Mouse (Mus musculus) intestine, postnatal 0 days (tissue): ENCODE data around the gene Mlec. TPM values are rescaled to one million over a fixed set of nuclear protein-coding genes. Genes with fewer than 3 reads are reported as not detected.
"Not testable (repeated sequence)": the region's sequence is repeated elsewhere in the genome, so short reads cannot be mapped to it uniquely, and the experiment has no call there.

Source experiments
- ATAC-seq: fragments of 200-750 bp; cut with Nextera tagmentation; 2 replicates; pipeline ENCODE4 v1.8.0; 2017; ENCODE audit warnings: mild to moderate bottlenecking, moderate TSS enrichment, moderate library complexity
- H3K27ac ChIP-seq: fragments of 300-500 bp; sonication (generic); 2 replicates; pipeline ENCODE4 v1.5.1; 2014; ENCODE audit warnings: mild to moderate bottlenecking, low read depth, low read length, moderate library complexity
- H3K27me3 ChIP-seq: fragments of 300-500 bp; sonication (generic); replicated peaks from 2 replicates; pipeline ENCODE4 v1.6.1; 2014; ENCODE audit warnings: low read length, mixed read lengths; ENCODE audit not compliant: control insufficient read depth, insufficient read depth
- H3K36me3 ChIP-seq: fragments of 300-500 bp; sonication (generic); 2 replicates; pipeline ENCODE4 v1.6.1; 2014; ENCODE audit warnings: mild to moderate bottlenecking, moderate library complexity; ENCODE audit not compliant: control insufficient read depth, insufficient read depth
- H3K4me1 ChIP-seq: fragments of 300-500 bp; sonication (generic); replicated peaks from 2 replicates; pipeline ENCODE4 v1.6.1; 2014; ENCODE audit warnings: antibody characterized with exemption, low read length, mixed read lengths; ENCODE audit not compliant: control insufficient read depth, insufficient read depth
- H3K4me2 ChIP-seq: fragments of 300-500 bp; sonication (generic); replicated peaks from 2 replicates; pipeline ENCODE4 v1.6.1; 2014; ENCODE audit warnings: low read depth, mild to moderate bottlenecking, moderate library complexity
- H3K4me3 ChIP-seq: fragments of 300-500 bp; sonication (generic); 2 replicates; pipeline ENCODE4 v1.5.1; 2014; ENCODE audit warnings: low read depth, low read length
- H3K9ac ChIP-seq: fragments of 300-500 bp; sonication (generic); 2 replicates; pipeline ENCODE4 v1.6.1; 2014; ENCODE audit warnings: mild to moderate bottlenecking, low read depth, low read length
- H3K9me3 ChIP-seq: fragments of 300-500 bp; sonication (generic); 2 replicates; pipeline ENCODE4 v1.6.1; 2016; ENCODE audit warnings: mixed run types; ENCODE audit not compliant: control insufficient read depth
- CTCF ChIP-seq: sonication (generic); IDR thresholded peaks from 2 replicates; pipeline ENCODE4 v1.5.1; 2016; ENCODE audit warnings: low read depth, mild to moderate bottlenecking, control low read depth, antibody characterized with exemption, moderate library complexity
- WGBS: fragments of 180-500 bp; shearing (Covaris S2); extraction: QIAGEN DNeasy Blood & Tissue Kit; methylation state at CpG from one replicate; pipeline ENCODE4 v1.1.7; 2014; 5-methylcytosine and 5-hydroxymethylcytosine counted together
- polyA plus RNA-seq: library from polyadenylated mRNA; unstranded; fragments of >200 nt; fragmentation: Nextera tagmentation; extraction: Ambion mirVana; gene quantifications from 2 replicates; pipeline ENCODE4 v1.2.1, GENCODE M21; 2015

Mlec gene
- polyA plus RNA-seq, 1 experiment from 2014 or later: 56.7 TPM

GRCm38 (mm10) chr5:115166815-115167194, 8.8 kb upstream of the Mlec start:
- no peak overlapping the region for H3K4me2 ChIP-seq
- TF ChIP-seq CTCF: no peak
- H3K9ac ChIP-seq: no peak overlapping the region
- no peaks in the 10 kb centered on the region for H3K27me3 ChIP-seq
- no peaks in the 10 kb centered on the region for H3K4me1 ChIP-seq
- H3K4me3 ChIP-seq: no peak overlapping the region
- H3K9me3 ChIP-seq: no peaks in the 10 kb centered on the region
- ATAC-seq: no peak
- WGBS: 77% methylated on average over 7 of the region's 7 CpGs
- no peaks in the 10 kb centered on the region for H3K36me3 ChIP-seq
- peak overlapping the region; percentile 7; the same call in 1 of the 2 replicates for H3K27ac ChIP-seq

- peak; percentile 52 for TF ChIP-seq CTCF
- 38% methylated on average over 11 of the region's 11 CpGs for WGBS
- Histone ChIP-seq H3K27me3 (no peaks in the 10 kb centered on the region), H3K9ac (no peak overlapping the region), H3K36me3 (no peaks in the 10 kb centered on the region), H3K9me3 (no peaks in the 10 kb centered on the region), H3K4me1 (no peaks in the 10 kb centered on the region), H3K27ac (peak overlapping the region; percentile 7; the same call in 1 of the 2 replicates), H3K4me2 (no peak overlapping the region), H3K4me3 (no peak overlapping the region)
- ATAC-seq: peak; percentile 48
These were observed 8.2 kb upstream of the Mlec start for GRCm38 (mm10) chr5:115165895-115166814.

- Histone ChIP-seq H3K36me3 (no peaks in the 10 kb centered on the region), H3K9ac (no peak overlapping the region), H3K27me3 (no peaks in the 10 kb centered on the region), H3K27ac (no peak overlapping the region), H3K4me3 (no peak overlapping the region), H3K4me2 (no peak overlapping the region), H3K4me1 (0 out of 2 replicates have a peak, but pooled peaks cover 3% of the 10 kb centered on the region), H3K9me3 (no peaks in the 10 kb centered on the region)
- ATAC-seq: no peak
- peak; percentile 66 for TF ChIP-seq CTCF
- WGBS: 57% methylated on average over 9 of the region's 9 CpGs
These were observed 7.4 kb upstream of the Mlec start for GRCm38 (mm10) chr5:115165351-115165750.

- not testable (repeated sequence) for H3K27me3 ChIP-seq, ATAC-seq, H3K27ac ChIP-seq, H3K9ac ChIP-seq, H3K4me2 ChIP-seq, H3K9me3 ChIP-seq, H3K4me1 ChIP-seq, H3K4me3 ChIP-seq, H3K36me3 ChIP-seq
- 85% methylated on average over 4 of the region's 4 CpGs for WGBS
These were observed 6.5 kb upstream of the Mlec start for GRCm38 (mm10) chr5:115164446-115164845.

DNA sequence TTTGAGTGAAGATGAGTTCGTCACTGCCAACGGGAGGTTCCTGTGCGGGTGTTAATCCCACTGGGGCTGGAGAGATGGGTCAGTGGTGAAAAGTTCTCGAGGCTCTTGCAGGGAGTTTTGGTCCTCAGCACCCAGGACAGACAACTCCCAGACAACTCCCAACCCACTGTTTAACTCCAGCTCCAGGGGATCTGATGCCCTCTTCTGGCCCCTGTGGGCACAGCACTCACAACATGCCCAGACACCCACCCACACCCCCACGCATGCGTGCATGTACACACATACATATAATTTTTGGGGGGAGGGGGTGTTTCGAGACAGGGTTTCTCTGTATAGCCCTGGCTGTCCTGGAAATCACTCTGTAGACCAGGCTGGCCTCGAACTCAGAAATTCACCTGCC, 5.6 kb upstream of the Mlec start:
- WGBS: 40% methylated on average over 8 of the region's 8 CpGs
- H3K9ac ChIP-seq: no peak overlapping the region
- no peak overlapping the region for H3K4me3 ChIP-seq
- 0 out of 2 replicates have a peak, but pooled peaks cover 3% of the 10 kb centered on the region for H3K4me1 ChIP-seq
- no peaks in the 10 kb centered on the region for H3K9me3 ChIP-seq
- H3K4me2 ChIP-seq: no peak overlapping the region
- H3K36me3 ChIP-seq: no peaks in the 10 kb centered on the region
- H3K27ac ChIP-seq: no peak overlapping the region
- no peak for ATAC-seq
- peak; percentile 72 for TF ChIP-seq CTCF
- no peaks in the 10 kb centered on the region for H3K27me3 ChIP-seq

GRCm38 (mm10) chr5:115161940-115162279, 3.9 kb upstream of the Mlec start:
- not testable (repeated sequence) for H3K27me3 ChIP-seq, H3K36me3 ChIP-seq, H3K27ac ChIP-seq, H3K4me2 ChIP-seq, H3K4me1 ChIP-seq, H3K9ac ChIP-seq, H3K9me3 ChIP-seq, ATAC-seq, H3K4me3 ChIP-seq
- no CpG with 5 or more reads among the region's 1 CpGs for WGBS
